Mouse (Mus musculus) liver, embryonic 12.5 days (tissue): ENCODE data around the gene Myh9. TPM values are rescaled to one million over a fixed set of nuclear protein-coding genes. Genes with fewer than 3 reads are reported as not detected.
A peak's percentile ranks its signal among the peaks of the same experiment; 100 is the strongest.

Experiments used
- ATAC-seq: fragments of 200-750 bp; cut with Nextera tagmentation; 2 replicates; pipeline ENCODE4 v1.8.0; 2017; ENCODE audit warnings: moderate number of reproducible peaks, mild to moderate bottlenecking, moderate library complexity
- H3K27ac ChIP-seq: fragments of 300-500 bp; sonication (generic); 2 replicates; pipeline ENCODE4 v1.5.1; 2016; ENCODE audit warnings: mild to moderate bottlenecking
- H3K27me3 ChIP-seq: fragments of 300-500 bp; sonication (generic); replicated peaks from 2 replicates; pipeline ENCODE4 v1.6.1; 2016; ENCODE audit warnings: mild to moderate bottlenecking, moderate library complexity
- H3K36me3 ChIP-seq: fragments of 300-500 bp; sonication (generic); 2 replicates; pipeline ENCODE4 v1.6.1; 2016; ENCODE audit warnings: mild to moderate bottlenecking, moderate library complexity
- H3K4me1 ChIP-seq: fragments of 300-500 bp; sonication (generic); 2 replicates; pipeline ENCODE4 v1.6.1; 2016
- H3K4me2 ChIP-seq: fragments of 300-500 bp; sonication (generic); 2 replicates; pipeline ENCODE4 v1.6.1; 2016; ENCODE audit warnings: mild to moderate bottlenecking, moderate library complexity
- H3K4me3 ChIP-seq: fragments of 300-500 bp; sonication (generic); 2 replicates; pipeline ENCODE4 v1.5.1; 2016; ENCODE audit warnings: mild to moderate bottlenecking, moderate library complexity
- H3K9ac ChIP-seq: fragments of 300-500 bp; sonication (generic); 2 replicates; pipeline ENCODE4 v1.6.1; 2016; ENCODE audit warnings: mild to moderate bottlenecking, moderate library complexity
- H3K9me3 ChIP-seq: fragments of 300-500 bp; sonication (generic); replicated peaks from 2 replicates; pipeline ENCODE4 v1.6.1; 2016; ENCODE audit warnings: mild to moderate bottlenecking, moderate library complexity
- WGBS: fragments of 180-500 bp; shearing (Covaris S2); methylation state at CpG from one replicate; pipeline ENCODE4 v1.1.7; 2016; ENCODE audit not compliant: insufficient replicate concordance; 5-methylcytosine and 5-hydroxymethylcytosine counted together
- polyA plus RNA-seq: library from polyadenylated mRNA; unstranded; fragments of >200 nt; fragmentation: Nextera tagmentation; extraction: Ambion mirVana; gene quantifications from 2 replicates; pipeline ENCODE4 v1.2.1, GENCODE M21; 2016

Gene Myh9
- polyA plus RNA-seq, 1 experiment from 2014 or later: 32.5 TPM

- Histone ChIP-seq H3K4me2 (no peak overlapping the region), H3K4me3 (no peak overlapping the region), H3K36me3 (peaks cover 100% of the 10 kb centered on the region), H3K9ac (no peak overlapping the region), H3K27ac (no peak overlapping the region), H3K27me3 (no peaks in the 10 kb centered on the region), H3K4me1 (no peaks in the 10 kb centered on the region), H3K9me3 (no peaks in the 10 kb centered on the region)
- WGBS: 88% methylated on average over 16 of the region's 16 CpGs
- no peak for ATAC-seq
These were observed 76.4 kb downstream of the Myh9 start for GRCm38 (mm10) chr15:77765484-77766093.

GRCm38 (mm10) chr15:77764391-77765006 lies 77.5 kb downstream of the Myh9 start:
- H3K27ac ChIP-seq: no peak overlapping the region
- no peak for ATAC-seq
- no peak overlapping the region for H3K9ac ChIP-seq
- peaks cover 100% of the 10 kb centered on the region for H3K36me3 ChIP-seq
- 77% methylated on average over 13 of the region's 13 CpGs for WGBS
- no peak overlapping the region for H3K4me3 ChIP-seq
- H3K27me3 ChIP-seq: no peaks in the 10 kb centered on the region
- H3K4me2 ChIP-seq: no peak overlapping the region
- no peaks in the 10 kb centered on the region for H3K9me3 ChIP-seq
- no peaks in the 10 kb centered on the region for H3K4me1 ChIP-seq

GRCm38 (mm10) chr15:77763702-77764101 lies 78.3 kb downstream of the Myh9 start:
- H3K4me2 ChIP-seq: no peak overlapping the region
- H3K9ac ChIP-seq: no peak overlapping the region
- no peak overlapping the region for H3K27ac ChIP-seq
- no peaks in the 10 kb centered on the region for H3K9me3 ChIP-seq
- H3K36me3 ChIP-seq: peaks cover 98% of the 10 kb centered on the region
- no peak overlapping the region for H3K4me3 ChIP-seq
- H3K4me1 ChIP-seq: no peaks in the 10 kb centered on the region
- no peaks in the 10 kb centered on the region for H3K27me3 ChIP-seq
- ATAC-seq: no peak
- 90% methylated on average over 11 of the region's 11 CpGs for WGBS

- Histone ChIP-seq H3K9me3 (no peaks in the 10 kb centered on the region), H3K36me3 (peaks cover 91% of the 10 kb centered on the region), H3K4me1 (no peaks in the 10 kb centered on the region), H3K4me2 (no peak overlapping the region), H3K9ac (no peak overlapping the region), H3K27ac (no peak overlapping the region), H3K27me3 (no peaks in the 10 kb centered on the region), H3K4me3 (no peak overlapping the region)
- ATAC-seq: no peak
- WGBS: 86% methylated on average over 16 of the region's 16 CpGs
These were observed 78.9 kb downstream of the Myh9 start for GRCm38 (mm10) chr15:77763050-77763449.

GRCm38 (mm10) chr15:77761561-77762380 lies 80.2 kb downstream of the Myh9 start:
- no peak overlapping the region for H3K27ac ChIP-seq
- H3K9ac ChIP-seq: no peak overlapping the region
- peak; percentile 40; the same call in 1 of the 2 replicates for ATAC-seq
- no peaks in the 10 kb centered on the region for H3K27me3 ChIP-seq
- H3K4me2 ChIP-seq: no peak overlapping the region
- peaks cover 10% of the 10 kb centered on the region for H3K4me1 ChIP-seq
- H3K4me3 ChIP-seq: no peak overlapping the region
- WGBS: 78% methylated on average over 22 of the region's 22 CpGs
- no peaks in the 10 kb centered on the region for H3K9me3 ChIP-seq
- peaks cover 78% of the 10 kb centered on the region for H3K36me3 ChIP-seq

GRCm38 (mm10) chr15:77761083-77761482 lies 80.9 kb downstream of the Myh9 start:
- Histone ChIP-seq H3K9me3 (no peaks in the 10 kb centered on the region), H3K36me3 (peaks cover 71% of the 10 kb centered on the region), H3K4me1 (peaks cover 17% of the 10 kb centered on the region), H3K4me2 (no peak overlapping the region), H3K27ac (no peak overlapping the region), H3K9ac (no peak overlapping the region), H3K4me3 (no peak overlapping the region), H3K27me3 (no peaks in the 10 kb centered on the region)
- WGBS: 88% methylated on average over 7 of the region's 7 CpGs
- ATAC-seq: no peak

GRCm38 (mm10) chr15:77760037-77760436 lies 81.9 kb downstream of the Myh9 start:
- H3K4me2 ChIP-seq: no peak overlapping the region
- no peaks in the 10 kb centered on the region for H3K27me3 ChIP-seq
- 88% methylated on average over 16 of the region's 16 CpGs for WGBS
- no peak for ATAC-seq
- H3K4me1 ChIP-seq: peaks cover 27% of the 10 kb centered on the region
- H3K36me3 ChIP-seq: peaks cover 61% of the 10 kb centered on the region
- no peak overlapping the region for H3K4me3 ChIP-seq
- H3K27ac ChIP-seq: no peak overlapping the region
- H3K9ac ChIP-seq: no peak overlapping the region
- no peaks in the 10 kb centered on the region for H3K9me3 ChIP-seq

- 72% methylated on average over 4 of the region's 4 CpGs for WGBS
- H3K36me3 ChIP-seq: peaks cover 46% of the 10 kb centered on the region
- H3K27me3 ChIP-seq: 0 out of 2 replicates have a peak, but pooled peaks cover 4% of the 10 kb centered on the region
- H3K9ac ChIP-seq: no peak overlapping the region
- H3K9me3 ChIP-seq: no peaks in the 10 kb centered on the region
- no peak overlapping the region for H3K4me2 ChIP-seq
- ATAC-seq: no peak
- 0 out of 2 replicates have a peak overlapping the region, but pooled peaks have one; percentile 89 for H3K27ac ChIP-seq
- H3K4me3 ChIP-seq: no peak overlapping the region
- H3K4me1 ChIP-seq: peaks cover 42% of the 10 kb centered on the region
These were observed 84.3 kb downstream of the Myh9 start for GRCm38 (mm10) chr15:77757586-77758226.

GRCm38 (mm10) chr15:77756848-77757247 lies 85.1 kb downstream of the Myh9 start, which contains the start of gene Apol8:
Apol8 (minus strand) TSS chr15:77757003.
- Histone ChIP-seq H3K27ac (peak within 1 kb of the TSS; percentile 89), H3K4me1 (peaks cover 50% of the 10 kb centered on the region), H3K9ac (peak within 1 kb of the TSS; percentile 83), H3K4me2 (peak within 1 kb of the TSS; percentile 85), H3K36me3 (peaks cover 46% of the 10 kb centered on the region), H3K27me3 (0 out of 2 replicates have a peak, but pooled peaks cover 7% of the 10 kb centered on the region), H3K4me3 (peak within 1 kb of the TSS; percentile 72), H3K9me3 (no peaks in the 10 kb centered on the region)
- WGBS: 4% methylated on average over 9 of the region's 9 CpGs
- no peak for ATAC-seq

- H3K27me3 ChIP-seq: 0 out of 2 replicates have a peak, but pooled peaks cover 7% of the 10 kb centered on the region
- peak overlapping the region; percentile 89 for H3K27ac ChIP-seq
- peaks cover 58% of the 10 kb centered on the region for H3K4me1 ChIP-seq
- peak overlapping the region; percentile 85 for H3K4me2 ChIP-seq
- ATAC-seq: no peak
- peak overlapping the region; percentile 72 for H3K4me3 ChIP-seq
- peak overlapping the region; percentile 83 for H3K9ac ChIP-seq
- 54% methylated on average over 2 of the region's 2 CpGs for whole genome bisulfite sequencing
- peaks cover 46% of the 10 kb centered on the region for H3K36me3 ChIP-seq
- no peaks in the 10 kb centered on the region for H3K9me3 ChIP-seq
These were observed 85.9 kb downstream of the Myh9 start for GRCm38 (mm10) chr15:77756081-77756480.

GRCm38 (mm10) chr15:77755132-77755531 lies 86.8 kb downstream of the Myh9 start:
- H3K9me3 ChIP-seq: no peaks in the 10 kb centered on the region
- 0 out of 2 replicates have a peak, but pooled peaks cover 7% of the 10 kb centered on the region for H3K27me3 ChIP-seq
- H3K4me3 ChIP-seq: peak overlapping the region; percentile 72
- peaks cover 59% of the 10 kb centered on the region for H3K4me1 ChIP-seq
- H3K9ac ChIP-seq: peak overlapping the region; percentile 83
- 31% methylated on average over 2 of the region's 2 CpGs for WGBS
- H3K4me2 ChIP-seq: peak overlapping the region; percentile 85
- ATAC-seq: peak; percentile 99
- H3K27ac ChIP-seq: peak overlapping the region; percentile 89
- H3K36me3 ChIP-seq: peaks cover 46% of the 10 kb centered on the region
